Mouse (Mus musculus) midbrain, embryonic 11.5 days (tissue): Measurements from ENCODE around the gene Cebpzos. TPM values are rescaled to one million over a fixed set of nuclear protein-coding genes. Genes with fewer than 3 reads are reported as not detected.

ENCODE experiments used
- ATAC-seq: fragments of 200-750 bp; cut with Nextera tagmentation; 2 replicates; pipeline ENCODE4 v1.8.0; 2017; ENCODE audit warnings: moderate TSS enrichment, moderate library complexity; ENCODE audit not compliant: low FRiP score
- DNase-seq: peaks from one replicate; pipeline ENCODE4 v3.0.0; 2015; ENCODE audit warnings: low spot score; ENCODE audit errors: missing footprints
- H3K27ac ChIP-seq: fragments of 300-500 bp; sonication (generic); 2 replicates; pipeline ENCODE4 v1.5.1; 2014; ENCODE audit warnings: low read depth, low read length
- H3K27me3 ChIP-seq: fragments of 300-500 bp; sonication (generic); 2 replicates; pipeline ENCODE4 v1.6.1; 2014; ENCODE audit warnings: mild to moderate bottlenecking, low read length, moderate library complexity, mixed read lengths; ENCODE audit not compliant: control insufficient read depth, insufficient read depth
- H3K36me3 ChIP-seq: fragments of 300-500 bp; sonication (generic); 2 replicates; pipeline ENCODE4 v1.6.1; 2014; ENCODE audit warnings: mild to moderate bottlenecking, low read length, moderate library complexity, mixed read lengths; ENCODE audit not compliant: control insufficient read depth, insufficient read depth
- H3K4me1 ChIP-seq: fragments of 300-500 bp; sonication (generic); 2 replicates; pipeline ENCODE4 v1.6.1; 2014; ENCODE audit warnings: low read length; ENCODE audit not compliant: control insufficient read depth, insufficient read depth
- H3K4me2 ChIP-seq: fragments of 300-500 bp; sonication (generic); 2 replicates; pipeline ENCODE4 v1.6.1; 2014; ENCODE audit warnings: mild to moderate bottlenecking, moderate library complexity
- H3K4me3 ChIP-seq: fragments of 300-500 bp; sonication (generic); 2 replicates; pipeline ENCODE4 v1.5.1; 2014; ENCODE audit warnings: low read depth, low read length
- H3K9ac ChIP-seq: fragments of 300-500 bp; sonication (generic); 2 replicates; pipeline ENCODE4 v1.6.1; 2014; ENCODE audit warnings: low read length
- H3K9me3 ChIP-seq: fragments of 300-500 bp; sonication (generic); 2 replicates; pipeline ENCODE4 v1.6.1; 2016; ENCODE audit warnings: low read length; ENCODE audit not compliant: control insufficient read depth
- WGBS: fragments of 180-500 bp; shearing (Covaris S2); extraction: QIAGEN DNeasy Blood & Tissue Kit; methylation state at CpG from one replicate; pipeline ENCODE4 v1.1.7; 2014; 5-methylcytosine and 5-hydroxymethylcytosine counted together
- polyA plus RNA-seq: library from polyadenylated mRNA; unstranded; fragments of >200 nt; fragmentation: Nextera tagmentation; extraction: Ambion mirVana; gene quantifications from 2 replicates; pipeline ENCODE4 v1.2.1, GENCODE M21; 2014

The Cebpzos gene
- 121 and 126 TPM in 2 replicates for polyA plus RNA-seq

DNA sequence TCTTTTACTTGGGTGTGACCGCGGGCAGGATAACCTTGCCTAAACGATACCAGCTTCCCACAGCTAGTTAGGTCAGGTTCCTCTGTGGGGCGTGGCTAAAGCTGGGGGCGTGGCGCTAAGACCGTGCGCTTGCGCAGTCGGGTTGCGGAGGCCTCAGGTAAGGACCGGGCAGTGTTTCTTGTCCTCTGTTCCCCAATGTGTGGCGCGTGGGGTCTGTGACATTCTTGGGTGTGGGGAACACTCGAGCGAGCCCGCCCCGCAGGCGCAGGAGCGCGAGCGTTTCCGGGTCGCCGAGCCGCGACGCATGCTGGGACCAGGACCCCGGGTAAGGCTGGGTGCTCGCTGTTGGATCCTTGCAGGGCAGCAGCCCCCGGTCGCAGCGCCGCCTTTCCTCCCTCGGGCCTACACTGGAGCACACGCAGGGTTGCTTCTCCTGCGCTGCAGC lies at the start of gene Cebpzos:
TSS of gene Cebpzos (plus strand) at position 132 of the 445 bp plus-strand sequence.
- DNase-seq, result peak; percentile 98
- Histone ChIP-seq H3K9me3 (no peaks in the 10 kb centered on the region), H3K9ac (peak within 1 kb of the TSS; percentile 81), H3K4me2 (peak within 1 kb of the TSS; percentile 78), H3K4me1 (peaks cover 4% of the 10 kb centered on the region; the same call in 1 of the 2 replicates), H3K27me3 (no peaks in the 10 kb centered on the region), H3K36me3 (peaks cover 6% of the 10 kb centered on the region), H3K4me3 (peak within 1 kb of the TSS; percentile 64), H3K27ac (peak within 1 kb of the TSS; percentile 53)
- ATAC-seq, result peak; percentile 94
- WGBS, result under 1% methylated on average over 37 of the region's 37 CpGs

DNA sequence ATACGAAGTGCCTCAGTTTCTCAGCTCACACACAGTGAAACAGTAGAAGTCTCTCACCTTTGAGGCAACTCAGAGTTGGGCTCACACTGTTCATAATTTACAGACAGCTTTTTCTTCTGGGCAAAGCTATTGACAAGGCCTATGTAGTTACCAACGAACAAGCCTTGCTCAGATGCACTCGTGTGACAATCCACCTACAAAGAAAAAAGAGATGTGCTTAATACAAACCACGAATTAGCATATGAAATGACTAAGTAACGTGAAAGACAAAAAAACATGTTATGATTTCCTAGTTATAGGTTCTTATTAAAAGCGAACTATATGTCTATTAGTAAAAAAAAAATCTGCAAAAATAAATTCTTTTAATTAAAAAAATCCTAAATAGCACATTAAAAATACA lies 42.4 kb upstream of the Cebpzos start:
- WGBS, result 88% methylated on average over 6 of the region's 6 CpGs
- DNase-seq, result no peak
- Histone ChIP-seq H3K9me3 (no peaks in the 10 kb centered on the region), H3K4me2 (no peak overlapping the region), H3K4me1 (no peaks in the 10 kb centered on the region), H3K9ac (no peak overlapping the region), H3K36me3 (no peaks in the 10 kb centered on the region), H3K4me3 (no peak overlapping the region), H3K27ac (no peak overlapping the region), H3K27me3 (no peaks in the 10 kb centered on the region)
- ATAC-seq, result no peak

DNA sequence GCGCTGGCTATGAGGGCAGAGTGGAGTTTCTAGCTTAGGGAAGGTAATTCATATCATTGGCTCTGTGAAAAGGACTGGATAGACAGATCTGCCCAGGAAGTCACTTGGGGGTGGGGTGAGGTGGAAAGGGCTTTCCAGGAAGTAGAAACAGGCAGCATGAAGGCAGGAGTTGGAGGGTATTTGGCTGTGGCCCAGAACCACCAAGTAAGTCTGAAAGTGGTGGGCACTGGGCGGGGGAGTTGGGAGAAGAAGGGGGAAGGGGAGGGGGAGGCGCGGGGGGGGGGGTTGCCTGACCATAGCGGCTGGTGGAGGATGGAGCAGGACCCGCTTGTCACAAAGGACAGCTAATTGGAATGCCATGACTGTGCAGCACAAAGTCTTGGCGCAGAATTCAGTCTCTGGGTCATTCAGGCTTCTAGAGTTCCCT lies 34.4 kb upstream of the Cebpzos start:
- Histone ChIP-seq H3K4me2 (peak overlapping the region; percentile 71), H3K27me3 (no peaks in the 10 kb centered on the region), H3K9ac (peak overlapping the region; percentile 68), H3K27ac (no peak overlapping the region), H3K4me3 (peak overlapping the region; percentile 43), H3K4me1 (no peaks in the 10 kb centered on the region), H3K36me3 (no peaks in the 10 kb centered on the region), H3K9me3 (no peaks in the 10 kb centered on the region; the same call in 1 of the 2 replicates)
- ATAC-seq (peak; percentile 75), DNase-seq (peak; percentile 89)
- WGBS, result 11% methylated on average over 7 of the region's 7 CpGs

DNA sequence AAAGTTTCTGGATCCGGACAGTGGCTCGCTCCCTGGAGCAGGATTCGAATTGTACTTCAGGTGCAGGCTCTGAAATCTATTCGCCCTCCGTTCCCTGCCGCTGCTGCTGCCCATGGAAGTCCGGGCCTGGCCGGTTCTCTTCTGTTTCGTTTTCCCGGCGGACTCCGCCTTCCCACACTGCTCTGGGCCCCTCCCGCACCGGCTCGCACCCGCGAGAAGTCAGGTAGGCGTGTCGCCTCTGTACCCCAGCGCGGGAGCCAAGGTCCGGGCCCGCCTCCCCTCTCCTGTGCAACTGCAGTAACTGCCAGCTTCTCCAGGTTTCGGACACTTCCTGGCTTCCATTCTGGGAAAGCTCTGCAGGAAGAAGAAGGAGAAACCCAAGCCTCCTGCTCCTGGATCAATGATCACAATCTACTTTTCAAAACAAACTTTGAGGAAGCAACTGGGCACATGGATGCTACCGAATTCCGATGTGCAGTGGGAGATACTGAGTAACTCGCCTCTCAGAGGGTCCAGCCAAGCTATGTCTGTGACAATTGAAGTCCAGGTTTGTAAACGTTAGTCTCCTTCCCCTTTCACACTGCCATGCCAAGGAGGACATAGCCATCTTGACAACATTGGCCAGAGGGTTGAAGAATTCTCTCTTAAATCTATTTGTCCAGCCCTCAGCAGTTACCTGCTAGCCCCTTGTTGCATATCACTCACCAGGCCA lies 33.7 kb upstream of the Cebpzos start, which contains the start of gene Eif2ak2:
TSS of gene Eif2ak2 (minus strand) at position 173 of the 712 bp plus-strand sequence.
- no peaks in the 10 kb centered on the region for H3K27me3 ChIP-seq
- WGBS, result 3% methylated on average over 28 of the region's 28 CpGs
- peak within 1 kb of the TSS; percentile 71 for H3K4me2 ChIP-seq
- H3K27ac ChIP-seq, result no peak within 1 kb of the TSS
- no peaks in the 10 kb centered on the region for H3K4me1 ChIP-seq
- ATAC-seq, result peak; percentile 94
- H3K9ac ChIP-seq, result peak within 1 kb of the TSS; percentile 68
- no peaks in the 10 kb centered on the region; the same call in 1 of the 2 replicates for H3K9me3 ChIP-seq
- DNase-seq, result peak; percentile 95
- H3K36me3 ChIP-seq, result no peaks in the 10 kb centered on the region
- H3K4me3 ChIP-seq, result peak within 1 kb of the TSS; percentile 43

DNA sequence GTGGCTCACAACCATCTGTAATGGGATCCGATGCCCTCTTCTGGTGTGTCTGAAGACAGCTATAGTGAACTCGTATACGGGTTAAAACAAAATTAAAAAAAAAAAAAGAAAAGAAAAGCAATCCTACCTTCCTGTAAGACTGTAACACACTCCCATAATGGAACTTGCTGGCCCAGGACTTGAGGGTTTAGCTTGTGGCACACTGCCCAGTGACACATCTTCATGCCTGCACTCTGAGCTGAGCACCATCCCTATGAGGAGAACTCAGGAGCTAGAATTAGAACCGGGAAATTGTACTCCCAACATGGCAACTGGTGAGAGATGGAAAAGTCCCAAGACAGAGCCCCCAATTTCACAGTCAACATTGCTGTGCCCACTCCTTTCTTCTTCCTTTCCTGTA lies 33.0 kb upstream of the Cebpzos start:
- Histone ChIP-seq H3K9me3 (no peaks in the 10 kb centered on the region; the same call in 1 of the 2 replicates), H3K36me3 (no peaks in the 10 kb centered on the region), H3K4me3 (no peak overlapping the region), H3K27ac (no peak overlapping the region), H3K4me2 (no peak overlapping the region), H3K9ac (no peak overlapping the region), H3K27me3 (no peaks in the 10 kb centered on the region), H3K4me1 (no peaks in the 10 kb centered on the region)
- 82% methylated on average over 4 of the region's 4 CpGs for WGBS
- ATAC-seq, result no peak
- DNase-seq, result no peak

DNA sequence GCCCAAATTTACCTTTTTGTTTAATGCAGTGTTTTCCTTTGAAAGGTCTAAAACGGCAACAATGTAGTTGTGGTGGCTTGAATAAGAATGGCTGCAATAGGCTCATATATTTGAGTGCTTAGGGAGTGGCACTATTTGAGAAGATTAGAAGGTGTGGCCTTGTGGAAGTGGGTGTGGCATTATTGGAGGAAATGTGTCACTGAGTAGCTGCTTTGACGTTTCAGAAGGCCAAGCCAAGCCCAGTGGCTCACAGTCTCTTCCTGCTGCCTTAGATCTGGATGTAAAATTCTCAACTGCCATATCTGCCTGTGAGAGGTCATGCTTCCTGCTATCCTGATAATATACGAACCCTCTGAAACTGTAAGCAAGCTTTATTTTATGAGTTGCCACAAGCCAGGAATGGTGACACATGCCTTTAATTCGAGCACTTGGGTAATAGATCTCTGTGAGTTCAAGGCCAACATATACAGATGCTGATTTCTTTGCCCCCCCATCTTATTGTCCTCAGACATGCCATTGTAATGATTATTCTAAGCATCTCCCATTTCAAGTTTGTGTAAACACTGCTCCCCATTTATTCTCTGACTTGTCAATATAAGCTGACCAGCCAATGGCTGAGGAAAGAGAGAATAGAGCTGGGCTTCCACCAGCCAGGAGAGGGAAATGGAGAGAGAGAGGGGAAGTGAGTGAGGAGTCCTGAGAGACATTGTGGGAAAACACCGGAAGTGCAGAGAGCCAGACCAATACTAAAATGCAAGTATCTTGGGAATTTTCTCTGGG lies 30.8 kb upstream of the Cebpzos start:
- Histone ChIP-seq H3K27ac (no peak overlapping the region), H3K27me3 (no peaks in the 10 kb centered on the region), H3K4me1 (no peaks in the 10 kb centered on the region), H3K4me2 (no peak overlapping the region), H3K9ac (no peak overlapping the region), H3K36me3 (no peaks in the 10 kb centered on the region), H3K4me3 (no peak overlapping the region), H3K9me3 (no peaks in the 10 kb centered on the region; the same call in 1 of the 2 replicates)
- DNase-seq, result no peak
- ATAC-seq, result no peak
- WGBS, result 86% methylated on average over 5 of the region's 5 CpGs

DNA sequence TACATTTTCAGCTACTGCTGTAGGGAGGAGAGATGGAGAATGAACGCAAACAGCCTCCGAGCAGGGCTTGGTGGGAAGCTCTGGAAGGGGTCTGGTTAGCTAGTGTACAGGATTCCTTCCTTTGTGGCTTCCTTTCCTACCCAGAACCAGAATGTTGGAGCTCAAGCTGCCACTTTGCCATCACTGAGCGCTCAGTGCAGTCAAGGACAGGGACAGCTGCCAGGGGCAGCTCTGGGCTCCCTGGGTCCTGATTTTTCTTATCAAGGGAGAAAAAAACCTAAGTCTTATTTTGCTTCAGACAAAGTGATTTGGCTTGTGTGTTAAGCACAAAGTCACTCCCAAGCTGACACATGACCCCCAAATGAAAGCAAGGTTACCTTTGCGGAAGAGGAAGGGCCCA lies 27.7 kb upstream of the Cebpzos start:
- Histone ChIP-seq H3K4me2 (no peak overlapping the region), H3K4me3 (no peak overlapping the region), H3K9ac (no peak overlapping the region), H3K36me3 (no peaks in the 10 kb centered on the region), H3K27ac (no peak overlapping the region), H3K9me3 (no peaks in the 10 kb centered on the region; the same call in 1 of the 2 replicates), H3K27me3 (no peaks in the 10 kb centered on the region), H3K4me1 (no peaks in the 10 kb centered on the region)
- 92% methylated on average over 4 of the region's 4 CpGs for WGBS
- no peak for DNase-seq
- ATAC-seq, result no peak

DNA sequence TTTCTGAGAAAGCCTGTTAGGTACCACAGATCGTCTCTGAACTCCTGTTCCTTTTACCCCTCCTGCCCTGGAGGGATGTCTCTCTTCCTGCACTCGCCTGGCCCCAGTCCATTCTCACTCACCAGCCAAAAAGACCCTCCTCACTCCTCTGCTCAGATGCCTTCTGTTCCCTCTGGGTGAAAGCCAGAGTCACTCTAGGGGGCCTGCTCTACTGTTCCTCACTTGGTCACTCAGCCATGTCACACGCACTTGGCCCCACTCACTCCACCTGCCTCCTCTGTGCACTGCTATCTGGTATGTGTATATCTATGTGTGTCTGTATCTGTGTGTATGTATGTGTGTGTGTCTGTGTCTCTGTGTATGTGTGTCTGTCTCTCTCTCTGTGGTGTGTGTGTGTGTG lies 27.1 kb upstream of the Cebpzos start:
- no peaks in the 10 kb centered on the region; the same call in 1 of the 2 replicates for H3K9me3 ChIP-seq
- no peak overlapping the region for H3K9ac ChIP-seq
- H3K36me3 ChIP-seq, result no peaks in the 10 kb centered on the region
- H3K4me2 ChIP-seq, result no peak overlapping the region
- no peak for DNase-seq
- H3K27ac ChIP-seq, result no peak overlapping the region
- H3K4me3 ChIP-seq, result no peak overlapping the region
- ATAC-seq, result no peak
- 63% methylated on average over 3 of the region's 3 CpGs for WGBS
- no peaks in the 10 kb centered on the region for H3K27me3 ChIP-seq
- H3K4me1 ChIP-seq, result no peaks in the 10 kb centered on the region

DNA sequence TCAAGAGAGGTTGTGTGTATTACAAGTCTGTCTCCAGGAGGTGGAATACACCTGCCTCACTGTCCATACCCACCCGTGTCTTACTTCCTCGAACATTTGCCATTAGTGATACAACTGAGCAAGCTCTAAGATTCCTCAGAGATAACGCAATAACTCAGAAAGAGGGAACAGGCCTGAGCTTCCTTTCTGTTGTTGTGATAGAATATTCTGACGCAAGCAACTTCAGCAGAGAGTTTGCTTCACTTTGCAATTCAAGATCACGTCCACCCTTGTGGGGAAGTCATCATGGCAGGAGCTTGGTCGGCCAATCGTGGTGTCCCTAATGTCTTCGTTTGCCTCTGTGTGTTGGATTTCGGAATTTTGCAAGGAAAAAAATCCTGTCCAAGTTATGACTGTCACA lies 25.3 kb upstream of the Cebpzos start:
- no peak for DNase-seq
- no peak overlapping the region for H3K27ac ChIP-seq
- WGBS, result 85% methylated on average over 9 of the region's 9 CpGs

More for the DNA sequence above, 25.3 kb upstream of the Cebpzos start:
- Histone ChIP-seq H3K9ac (no peak overlapping the region), H3K4me3 (no peak overlapping the region), H3K27me3 (no peaks in the 10 kb centered on the region), H3K4me2 (no peak overlapping the region), H3K36me3 (no peaks in the 10 kb centered on the region), H3K4me1 (no peaks in the 10 kb centered on the region), H3K9me3 (no peaks in the 10 kb centered on the region)
- ATAC-seq, result no peak
